Mouse (Mus musculus): Measurements from ENCODE around the gene Slc25a20.

- TF ChIP-seq POLR2A (IDR thresholded peaks at IDR 0.05; ENCODE audit: borderline replicate concordance, insufficient read depth, low read length) (no peak), CTCF (IDR thresholded peaks at IDR 0.05; ENCODE audit: borderline replicate concordance, insufficient read depth, low read depth, low read length) (no peak)
Measured at GRCm38 (mm10) chr9:108704591-108704990, 42.7 kb downstream of the Slc25a20 start.

All from cerebellum, adult 2 months (tissue).